Mouse (Mus musculus): ENCODE measurements around the gene Rbbp9. TPM values are rescaled to one million over a fixed set of nuclear protein-coding genes. Genes with fewer than 3 reads are reported as not detected.
"Not testable (repeated sequence)": the region's sequence is repeated elsewhere in the genome, so short reads cannot be mapped to it uniquely, and the experiment has no call there.

The Rbbp9 gene
- polyA plus RNA-seq (2015; fragmentation: Nextera tagmentation; extraction: Ambion mirVana): 65.3 and 65.6 TPM in 2 replicates

GRCm38 (mm10) chr2:144550529-144550928, at the start of gene Rbbp9:
TSS of gene Rbbp9 (minus strand) at chr2:144550869.
- peak within 1 kb of the TSS; percentile 89 for H3K4me3 ChIP-seq (ENCODE audit: low read length)
- peak; percentile 92 for ATAC-seq (ENCODE audit: low read depth)
- 0 out of 2 replicates have a peak, but pooled peaks cover 3% of the 10 kb centered on the region for H3K36me3 ChIP-seq (ENCODE audit: control insufficient read depth, insufficient read depth, low read length)
- H3K27me3 ChIP-seq (ENCODE audit: control insufficient read depth, insufficient read depth, low read depth, low read length): no peaks in the 10 kb centered on the region
- peak within 1 kb of the TSS; percentile 89 for H3K27ac ChIP-seq (ENCODE audit: low read length)
- H3K4me2 ChIP-seq (ENCODE audit: low read depth, low read length): peak within 1 kb of the TSS; percentile 65
- peaks cover 4% of the 10 kb centered on the region; the same call in 1 of the 2 replicates for H3K4me1 ChIP-seq (replicated peaks; ENCODE audit: control insufficient read depth, insufficient read depth, low read length)
- H3K9me3 ChIP-seq (ENCODE audit: control insufficient read depth, low read length): no peaks in the 10 kb centered on the region
- peak within 1 kb of the TSS; percentile 89 for H3K9ac ChIP-seq (ENCODE audit: low read length)
- 0% methylated on average over 17 of the region's 17 CpGs for WGBS

GRCm38 (mm10) chr2:144599831-144600687, 49.4 kb upstream of the Rbbp9 start, which contains the start of gene Dtd1:
TSS of gene Dtd1 (plus strand) at chr2:144599897.
- Histone ChIP-seq H3K27me3 (ENCODE audit: control insufficient read depth, insufficient read depth, low read depth, low read length) (no peaks in the 10 kb centered on the region), H3K9ac (ENCODE audit: low read length) (peak within 1 kb of the TSS; percentile 81), H3K9me3 (ENCODE audit: control insufficient read depth, low read length) (no peaks in the 10 kb centered on the region), H3K4me2 (ENCODE audit: low read depth, low read length) (peak within 1 kb of the TSS; percentile 74), H3K36me3 (ENCODE audit: control insufficient read depth, insufficient read depth, low read length) (no peaks in the 10 kb centered on the region), H3K4me3 (ENCODE audit: low read length) (peak within 1 kb of the TSS; percentile 57), H3K4me1 (replicated peaks; ENCODE audit: control insufficient read depth, insufficient read depth, low read length) (0 out of 2 replicates have a peak, but pooled peaks cover 3% of the 10 kb centered on the region), H3K27ac (ENCODE audit: low read length) (no peak within 1 kb of the TSS)
- ATAC-seq (ENCODE audit: low read depth): peak; percentile 97
- 2% methylated on average over 50 of the region's 50 CpGs for WGBS

GRCm38 (mm10) chr2:144598006-144598405, 47.3 kb upstream of the Rbbp9 start:
- H3K4me1 ChIP-seq (replicated peaks; ENCODE audit: control insufficient read depth, insufficient read depth, low read length): 0 out of 2 replicates have a peak, but pooled peaks cover 3% of the 10 kb centered on the region
- whole genome bisulfite sequencing: 68% methylated on average over 2 of the region's 2 CpGs
- no peak for ATAC-seq (ENCODE audit: low read depth)
- H3K4me3 ChIP-seq (ENCODE audit: low read length): no peak overlapping the region
- no peak overlapping the region for H3K9ac ChIP-seq (ENCODE audit: low read length)
- no peak overlapping the region for H3K27ac ChIP-seq (ENCODE audit: low read length)
- H3K4me2 ChIP-seq (ENCODE audit: low read depth, low read length): no peak overlapping the region
- no peaks in the 10 kb centered on the region for H3K27me3 ChIP-seq (ENCODE audit: control insufficient read depth, insufficient read depth, low read depth, low read length)
- no peaks in the 10 kb centered on the region for H3K36me3 ChIP-seq (ENCODE audit: control insufficient read depth, insufficient read depth, low read length)
- H3K9me3 ChIP-seq (ENCODE audit: control insufficient read depth, low read length): no peaks in the 10 kb centered on the region

DNA sequence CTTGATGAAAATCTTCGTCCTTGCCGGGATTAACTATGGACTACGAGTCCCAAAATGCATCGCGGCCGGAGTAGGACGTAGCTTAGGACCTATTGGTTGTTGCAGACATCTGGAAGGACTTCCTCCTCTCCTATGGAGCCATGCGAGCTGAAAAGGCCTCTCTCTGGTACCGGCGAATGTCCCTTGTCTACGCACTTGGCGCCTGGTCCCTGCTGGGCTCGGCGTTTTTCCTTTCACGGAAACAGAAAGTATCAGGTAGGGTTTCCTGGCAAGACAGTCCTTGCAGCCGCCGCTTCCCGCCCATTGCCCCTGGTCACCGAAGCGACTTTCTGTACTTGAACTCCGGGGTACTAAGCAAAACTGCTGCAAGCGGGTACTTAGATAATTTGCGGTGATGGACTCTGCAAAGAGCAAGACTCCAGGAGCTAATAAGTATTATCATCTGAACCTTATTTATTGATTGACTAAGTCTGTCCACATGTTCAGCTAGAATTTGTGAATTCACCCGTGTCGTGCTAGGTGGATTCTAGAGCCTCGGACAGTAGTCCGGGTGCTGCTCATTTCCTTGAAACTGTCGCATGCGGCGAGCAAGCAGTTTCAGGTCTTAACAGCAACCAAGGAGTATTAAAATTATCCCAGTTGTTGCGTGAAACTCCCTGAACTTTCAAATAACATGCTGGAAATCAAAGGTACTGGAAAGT, 43.4 kb upstream of the Rbbp9 start, which contains the start of gene Smim26:
Smim26 (plus strand) TSS at position 104 of the 701 bp plus-strand sequence.
- no peaks in the 10 kb centered on the region for H3K4me1 ChIP-seq (replicated peaks; ENCODE audit: control insufficient read depth, insufficient read depth, low read length)
- WGBS: under 1% methylated on average over 31 of the region's 31 CpGs
- no peaks in the 10 kb centered on the region for H3K9me3 ChIP-seq (ENCODE audit: control insufficient read depth, low read length)
- peak within 1 kb of the TSS; percentile 79 for H3K9ac ChIP-seq (ENCODE audit: low read length)
- no peak within 1 kb of the TSS for H3K27ac ChIP-seq (ENCODE audit: low read length)
- H3K27me3 ChIP-seq (ENCODE audit: control insufficient read depth, insufficient read depth, low read depth, low read length): no peaks in the 10 kb centered on the region
- H3K4me2 ChIP-seq (ENCODE audit: low read depth, low read length): peak within 1 kb of the TSS; percentile 76
- H3K36me3 ChIP-seq (ENCODE audit: control insufficient read depth, insufficient read depth, low read length): peaks cover 2% of the 10 kb centered on the region; the same call in 1 of the 2 replicates
- H3K4me3 ChIP-seq (ENCODE audit: low read length): peak within 1 kb of the TSS; percentile 76
- ATAC-seq (ENCODE audit: low read depth): peak; percentile 99

DNA sequence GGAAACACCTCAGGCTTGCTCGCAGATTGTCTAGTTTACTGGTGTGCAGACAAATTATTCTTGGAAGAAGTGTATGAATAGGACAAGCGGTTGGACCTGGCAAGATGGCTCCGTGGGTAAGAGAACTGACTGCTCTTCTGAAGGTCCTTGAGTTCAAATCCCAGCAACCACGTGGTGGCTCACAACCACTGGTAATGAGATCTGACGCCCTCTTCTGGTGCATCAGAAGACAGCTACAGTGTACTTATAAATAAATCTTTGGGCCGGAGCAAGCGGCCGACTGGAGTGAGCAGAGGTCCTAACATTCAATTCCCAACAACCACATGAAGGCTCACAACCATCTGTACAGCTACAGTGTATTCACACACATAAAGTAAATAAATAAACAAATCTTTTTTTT, 42.4 kb upstream of the Rbbp9 start:
- H3K27me3 ChIP-seq (ENCODE audit: control insufficient read depth, insufficient read depth, low read depth, low read length); H3K4me1 ChIP-seq (replicated peaks; ENCODE audit: control insufficient read depth, insufficient read depth, low read length); H3K9ac ChIP-seq (ENCODE audit: low read length); H3K4me2 ChIP-seq (ENCODE audit: low read depth, low read length); H3K27ac ChIP-seq (ENCODE audit: low read length); ATAC-seq (ENCODE audit: low read depth); H3K4me3 ChIP-seq (ENCODE audit: low read length); H3K9me3 ChIP-seq (ENCODE audit: control insufficient read depth, low read length): not testable (repeated sequence)
- H3K36me3 ChIP-seq (ENCODE audit: control insufficient read depth, insufficient read depth, low read length): peaks cover 12% of the 10 kb centered on the region
- WGBS: 68% methylated on average over 8 of the region's 8 CpGs

- no peaks in the 10 kb centered on the region for H3K27me3 ChIP-seq (ENCODE audit: control insufficient read depth, insufficient read depth, low read depth, low read length)
- WGBS: 65% methylated on average over 4 of the region's 4 CpGs
- no peaks in the 10 kb centered on the region for H3K9me3 ChIP-seq (ENCODE audit: control insufficient read depth, low read length)
- no peaks in the 10 kb centered on the region for H3K4me1 ChIP-seq (replicated peaks; ENCODE audit: control insufficient read depth, insufficient read depth, low read length)
- H3K4me2 ChIP-seq (ENCODE audit: low read depth, low read length): no peak overlapping the region
- no peak overlapping the region for H3K4me3 ChIP-seq (ENCODE audit: low read length)
- H3K9ac ChIP-seq (ENCODE audit: low read length): no peak overlapping the region
- ATAC-seq (ENCODE audit: low read depth): no peak
- H3K36me3 ChIP-seq (ENCODE audit: control insufficient read depth, insufficient read depth, low read length): peaks cover 44% of the 10 kb centered on the region
- no peak overlapping the region for H3K27ac ChIP-seq (ENCODE audit: low read length)
Observed at GRCm38 (mm10) chr2:144588723-144589122, 38.1 kb upstream of the Rbbp9 start.

- Histone ChIP-seq H3K27me3 (ENCODE audit: control insufficient read depth, insufficient read depth, low read depth, low read length) (no peaks in the 10 kb centered on the region), H3K4me2 (ENCODE audit: low read depth, low read length) (peak within 1 kb of the TSS; percentile 64), H3K36me3 (ENCODE audit: control insufficient read depth, insufficient read depth, low read length) (no peaks in the 10 kb centered on the region), H3K9me3 (ENCODE audit: control insufficient read depth, low read length) (no peaks in the 10 kb centered on the region), H3K9ac (ENCODE audit: low read length) (peak within 1 kb of the TSS; percentile 83), H3K4me3 (ENCODE audit: low read length) (peak within 1 kb of the TSS; percentile 90), H3K27ac (ENCODE audit: low read length) (peak within 1 kb of the TSS; percentile 97), H3K4me1 (replicated peaks; ENCODE audit: control insufficient read depth, insufficient read depth, low read length) (peaks cover 10% of the 10 kb centered on the region)
- ATAC-seq (ENCODE audit: low read depth): peak; percentile 98
- 0% methylated on average over 44 of the region's 44 CpGs for WGBS
Observed at GRCm38 (mm10) chr2:144555820-144556552, 5.3 kb upstream of the Rbbp9 start, which contains the start of gene Sec23b. TSS of gene Sec23b (plus strand) at chr2:144556229.

GRCm38 (mm10) chr2:144555286-144555819, 4.7 kb upstream of the Rbbp9 start:
- Histone ChIP-seq H3K9me3 (ENCODE audit: control insufficient read depth, low read length) (no peaks in the 10 kb centered on the region), H3K4me1 (replicated peaks; ENCODE audit: control insufficient read depth, insufficient read depth, low read length) (peaks cover 10% of the 10 kb centered on the region), H3K4me3 (ENCODE audit: low read length) (peak overlapping the region; percentile 90), H3K27ac (ENCODE audit: low read length) (peak overlapping the region; percentile 97), H3K27me3 (ENCODE audit: control insufficient read depth, insufficient read depth, low read depth, low read length) (no peaks in the 10 kb centered on the region), H3K9ac (ENCODE audit: low read length) (peak overlapping the region; percentile 67), H3K4me2 (ENCODE audit: low read depth, low read length) (peak overlapping the region; percentile 49), H3K36me3 (ENCODE audit: control insufficient read depth, insufficient read depth, low read length) (no peaks in the 10 kb centered on the region)
- ATAC-seq (ENCODE audit: low read depth): peak; percentile 21
- under 1% methylated on average over 14 of the region's 14 CpGs for WGBS

Data from lung, embryonic 16.5 days (tissue).